Mouse (Mus musculus): Measurements from ENCODE around the gene Snx21.
"Not testable (repeated sequence)": the region's sequence is repeated elsewhere in the genome, so short reads cannot be mapped to it uniquely, and the experiment has no call there.

The Snx21 gene

DNA sequence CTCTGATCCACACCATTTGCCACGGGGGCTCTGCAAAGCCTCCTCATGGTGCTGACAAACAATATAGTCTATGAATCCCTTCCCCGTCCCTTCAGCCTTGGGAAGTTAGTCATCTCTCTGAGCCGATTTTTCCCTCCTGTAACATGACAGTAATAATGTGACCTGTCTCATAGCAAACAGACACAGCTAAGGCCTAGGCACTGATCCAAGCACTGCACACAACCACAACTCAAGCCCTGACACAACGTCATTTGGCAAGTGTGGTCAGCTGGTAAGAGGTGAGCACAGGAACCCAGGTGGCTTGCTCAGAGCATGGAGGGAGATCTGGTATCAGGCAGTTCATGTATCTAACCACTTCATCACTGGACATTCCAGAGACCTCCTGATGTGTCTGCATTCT is 10.2 kb downstream of the Snx21 start:
- DNase-seq: no peak

DNA sequence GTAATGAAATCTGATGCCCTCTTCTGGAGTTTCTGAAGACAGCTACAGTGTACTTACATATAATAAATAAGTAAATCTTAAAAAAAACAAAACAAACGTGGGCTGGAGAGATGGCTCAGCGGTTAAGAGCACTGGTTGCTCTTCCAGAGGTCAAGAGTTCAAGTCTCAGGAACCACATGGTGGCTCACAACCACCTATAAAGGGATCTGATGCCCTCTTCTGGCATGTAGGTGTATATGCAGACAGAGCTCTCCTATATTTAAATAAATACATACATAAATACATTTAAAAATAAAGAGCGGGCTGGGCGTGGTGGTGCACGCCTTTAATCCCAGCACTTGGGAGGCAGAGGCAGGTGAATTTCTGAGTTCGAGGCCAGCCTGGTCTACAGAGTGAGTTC is 12.9 kb downstream of the Snx21 start:
- not testable (repeated sequence) for DNase-seq

DNA sequence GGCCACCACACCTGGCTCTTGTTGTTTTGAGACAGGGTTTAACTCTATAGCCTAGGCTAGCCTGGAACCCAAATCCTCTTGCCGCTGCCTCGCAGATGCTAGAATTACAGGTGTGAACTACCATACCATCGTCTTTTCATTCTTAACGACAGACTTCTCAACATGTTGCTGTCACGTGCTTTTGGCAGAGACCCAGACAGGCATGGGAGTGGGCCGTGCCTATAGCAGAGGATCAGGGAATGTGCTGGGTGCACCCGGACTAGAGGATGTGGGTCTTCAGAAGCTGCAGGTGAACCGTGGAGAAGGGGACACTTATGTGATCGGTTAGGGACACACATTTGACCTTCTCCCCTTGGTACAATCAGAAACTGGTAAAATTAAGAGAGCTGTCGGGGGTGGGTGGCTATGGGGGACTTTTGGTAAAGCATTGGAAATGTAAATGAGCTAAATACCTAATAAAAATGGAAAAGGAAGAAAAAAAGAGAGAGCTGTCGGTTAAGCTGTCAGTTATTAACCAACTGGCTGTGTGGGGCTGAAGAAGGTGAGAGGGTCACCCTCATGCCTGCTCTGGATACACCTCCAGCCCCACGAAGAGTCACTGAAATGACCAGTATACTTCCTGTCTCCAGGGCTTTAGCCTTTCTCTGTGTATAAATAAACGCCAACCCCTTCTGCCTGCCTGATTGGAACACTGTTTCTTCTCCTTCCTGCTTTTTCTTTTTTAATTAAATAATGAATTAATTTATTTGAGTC is 14.8 kb downstream of the Snx21 start:
- DNase-seq: no peak

DNA sequence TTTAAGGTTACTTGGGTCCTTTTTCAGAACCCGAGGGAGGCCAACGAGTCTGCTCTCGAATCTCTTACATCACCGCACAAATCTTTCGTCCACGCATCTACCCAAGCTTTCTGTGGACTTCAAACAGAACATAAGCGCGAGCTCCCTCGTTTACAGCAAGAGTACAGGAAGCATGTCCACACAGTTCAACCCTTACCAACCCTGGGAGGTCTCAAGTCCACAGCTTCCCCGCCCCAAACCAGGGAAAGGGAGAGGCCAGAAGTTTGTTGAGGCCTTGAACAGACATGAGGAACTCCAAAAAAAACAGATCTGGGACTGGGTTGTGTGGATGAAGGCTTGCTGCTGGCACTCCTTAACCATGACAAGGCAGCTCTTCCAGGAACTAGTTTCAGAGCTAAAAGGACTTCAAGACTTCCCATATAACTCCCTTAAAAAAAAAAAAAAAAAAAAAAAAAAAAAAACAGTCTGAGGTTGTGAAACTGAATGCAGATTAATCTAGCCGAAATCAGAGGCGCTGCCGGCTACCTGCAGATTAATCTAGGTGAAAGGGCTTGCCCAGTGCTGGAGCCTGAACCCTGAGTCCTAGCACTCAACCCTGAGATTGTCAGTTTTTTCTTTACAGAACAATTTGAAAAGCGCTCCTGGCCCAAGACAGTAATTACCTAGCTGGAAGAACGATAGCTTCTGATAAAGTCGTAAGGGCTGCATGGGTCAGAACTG is 17.7 kb downstream of the Snx21 start:
- no peak for DNase-seq

DNA sequence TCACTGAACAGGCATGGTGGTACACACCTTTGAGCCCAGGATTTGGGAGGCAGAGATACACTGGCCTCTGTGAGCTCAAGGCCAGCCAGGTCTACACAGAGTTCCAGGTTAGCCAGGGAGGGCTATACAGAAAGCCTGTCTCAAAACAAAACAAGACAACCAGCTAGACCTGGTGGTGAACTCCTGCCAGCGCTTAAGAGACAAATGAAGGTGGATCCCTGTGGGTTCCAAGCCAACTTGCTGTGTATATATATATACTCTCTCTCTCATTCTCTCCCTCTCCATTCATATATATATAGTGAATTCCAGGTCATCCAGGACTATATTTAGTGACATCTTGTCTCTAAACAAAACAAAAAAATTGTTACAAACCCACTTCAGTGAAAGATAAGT is 18.3 kb downstream of the Snx21 start:
- DNase-seq: no peak

DNA sequence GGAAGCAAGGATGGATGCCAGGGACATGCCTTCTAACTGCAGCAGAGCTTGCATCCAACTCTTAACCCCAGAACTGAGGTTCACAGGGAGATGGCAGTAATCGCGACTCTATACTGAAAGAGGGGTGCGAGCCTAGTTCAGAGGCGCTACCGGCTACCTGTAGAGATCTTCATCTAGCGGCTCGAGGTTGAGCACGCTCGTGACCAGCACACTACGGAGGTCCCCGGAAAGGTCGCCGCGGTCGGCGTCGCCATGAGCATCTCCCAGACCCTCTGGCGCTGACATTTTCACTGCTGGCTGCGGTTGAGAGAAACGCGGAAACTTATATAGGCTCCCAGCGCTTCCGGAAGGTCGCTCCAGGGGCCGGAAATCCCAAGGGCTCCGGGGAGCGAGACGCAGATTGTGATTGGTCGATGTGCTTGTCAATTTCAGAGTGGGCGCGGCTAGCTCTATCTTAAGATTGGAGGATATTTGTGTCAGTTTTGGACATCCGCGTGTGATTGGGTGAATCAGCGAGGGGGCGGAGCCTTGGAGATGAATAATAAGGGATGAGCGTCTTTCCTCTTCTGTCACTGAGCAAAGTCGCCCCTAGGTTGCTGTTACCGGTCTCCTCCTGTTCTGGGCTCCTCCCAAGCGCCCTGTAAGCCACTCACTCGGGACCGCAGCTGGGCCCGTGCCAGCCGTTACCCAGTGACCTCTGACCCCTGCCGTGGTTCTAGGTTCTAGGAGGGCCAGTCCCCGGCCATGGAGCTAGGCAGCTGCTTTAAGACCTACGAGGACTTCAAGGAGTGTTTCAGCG is 19.1 kb downstream of the Snx21 start, which contains the start of the genes Acot8 and Zswim3:
Gene Acot8 (minus strand): TSS at position 350 of the 799 bp plus-strand sequence.
Gene Zswim3 (plus strand): TSS at position 566 of the 799 bp plus-strand sequence.
- peak; percentile 99 for DNase-seq

DNA sequence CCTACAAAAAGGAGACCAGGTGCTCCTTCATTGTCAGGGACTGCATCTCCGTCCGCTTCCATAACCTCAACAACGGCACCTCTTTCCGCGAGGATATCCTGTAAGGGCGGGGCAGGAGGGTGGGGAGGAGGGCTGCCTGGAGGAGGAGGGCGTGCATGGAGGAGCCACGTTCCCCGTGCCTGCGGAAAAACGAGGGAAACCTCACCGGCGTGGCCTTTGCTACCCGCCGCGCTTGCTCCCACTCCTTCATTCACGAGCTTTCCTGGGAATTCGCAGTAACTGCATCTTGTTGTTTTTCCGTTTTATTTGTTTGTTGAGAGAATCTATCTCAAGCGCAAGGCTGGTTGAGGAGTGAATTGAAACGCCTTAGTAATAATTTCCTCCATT is 19.7 kb downstream of the Snx21 start:
- DNase-seq: no peak

DNA sequence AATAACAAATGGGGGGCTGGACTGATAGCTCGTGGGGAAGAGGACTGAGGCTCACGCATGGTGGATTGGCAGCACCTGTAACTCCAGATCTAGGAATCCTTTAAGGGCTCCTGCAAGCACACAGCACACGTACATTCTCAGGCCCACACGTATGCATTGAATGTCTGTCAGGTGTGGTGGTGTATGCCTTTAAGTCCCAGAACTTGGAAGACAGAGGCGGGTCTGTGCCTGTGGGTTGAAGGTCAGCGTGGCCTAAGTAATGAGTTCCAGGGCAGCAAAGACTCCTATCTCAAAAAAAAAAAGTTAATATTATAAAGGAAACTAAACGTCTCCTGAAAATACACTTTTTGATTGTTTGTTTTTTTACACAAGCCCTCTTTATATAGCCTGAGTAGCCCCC is 21.0 kb downstream of the Snx21 start:
- no peak for DNase-seq

DNA sequence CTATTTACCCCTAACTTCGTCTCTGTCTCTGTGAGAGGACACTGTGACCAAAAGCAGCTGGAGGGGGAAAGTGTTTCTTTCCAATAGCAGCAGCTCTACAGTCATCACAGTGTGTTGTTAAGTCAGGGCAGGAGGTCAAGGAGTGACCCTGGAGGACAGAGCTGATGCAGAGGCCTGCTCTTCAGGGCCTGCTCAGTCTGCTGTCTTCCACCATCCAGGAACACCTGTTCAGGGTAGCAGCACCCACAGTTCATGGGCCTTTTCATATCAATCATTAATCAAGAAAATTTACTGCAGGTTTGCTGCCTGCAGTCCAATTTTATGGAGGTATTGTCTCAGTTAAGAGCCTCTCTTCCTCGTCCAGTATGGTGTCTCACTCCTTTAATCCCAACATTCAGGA is 27.9 kb downstream of the Snx21 start:
- no peak for DNase-seq

DNA sequence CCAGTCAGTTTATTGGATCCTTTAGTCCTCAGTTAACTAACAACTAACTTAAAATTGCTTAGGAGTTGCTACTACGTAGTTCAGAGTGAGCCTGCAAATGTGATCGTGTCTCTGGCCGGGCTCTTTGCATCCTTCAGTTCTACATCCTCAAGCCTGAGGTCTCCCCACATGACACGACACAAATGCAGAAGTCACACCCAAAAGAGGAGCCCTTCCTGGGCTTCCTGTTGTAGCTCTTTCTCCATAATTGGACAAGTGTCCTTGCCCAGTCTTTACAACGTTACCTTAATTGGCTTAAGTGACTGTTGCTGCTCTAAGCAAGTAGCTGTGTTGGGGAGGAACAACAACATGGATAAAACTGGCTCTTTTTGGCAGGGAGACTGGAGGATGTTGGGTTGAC is 29.7 kb downstream of the Snx21 start:
- no peak for DNase-seq

DNA sequence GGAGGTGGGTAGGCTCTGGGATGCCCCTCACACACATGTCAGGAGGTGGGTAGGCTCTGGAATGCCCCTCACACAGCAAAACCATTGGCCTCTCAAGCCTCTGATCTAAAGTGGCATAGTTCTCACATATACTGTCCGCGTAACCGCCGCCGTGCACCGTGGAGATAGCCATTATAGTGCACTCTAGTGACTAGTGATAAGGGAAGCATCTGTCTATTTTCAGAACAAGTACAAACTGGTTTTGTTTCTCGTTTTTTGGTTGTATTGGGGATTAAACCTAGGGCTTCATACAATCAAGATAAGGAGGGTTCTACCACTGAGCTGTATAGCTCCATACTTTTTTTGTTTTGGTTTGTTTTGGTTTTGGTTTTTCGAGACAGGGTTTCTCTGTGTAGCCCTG is 30.2 kb downstream of the Snx21 start:
- DNase-seq: no peak

DNA sequence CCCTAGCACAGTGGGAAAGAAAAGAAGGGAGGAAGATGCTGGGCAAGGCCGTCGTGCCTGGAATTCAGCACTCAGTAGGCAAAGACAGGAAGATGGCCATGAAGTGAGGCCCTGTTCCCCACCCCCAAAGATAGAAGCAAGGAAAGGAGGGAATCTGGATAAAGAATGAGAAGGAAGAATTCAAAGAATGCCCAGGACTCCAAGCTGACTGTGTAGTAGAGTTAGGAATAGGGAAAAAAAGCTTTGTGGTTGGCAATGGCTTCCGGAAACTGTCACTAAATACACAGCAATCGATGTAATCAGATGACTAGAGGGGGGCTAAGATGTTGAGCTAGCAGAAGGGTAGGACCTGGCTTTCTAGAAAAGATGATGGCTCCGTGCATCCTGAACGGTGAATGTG is 31.6 kb downstream of the Snx21 start:
- DNase-seq: no peak

DNA sequence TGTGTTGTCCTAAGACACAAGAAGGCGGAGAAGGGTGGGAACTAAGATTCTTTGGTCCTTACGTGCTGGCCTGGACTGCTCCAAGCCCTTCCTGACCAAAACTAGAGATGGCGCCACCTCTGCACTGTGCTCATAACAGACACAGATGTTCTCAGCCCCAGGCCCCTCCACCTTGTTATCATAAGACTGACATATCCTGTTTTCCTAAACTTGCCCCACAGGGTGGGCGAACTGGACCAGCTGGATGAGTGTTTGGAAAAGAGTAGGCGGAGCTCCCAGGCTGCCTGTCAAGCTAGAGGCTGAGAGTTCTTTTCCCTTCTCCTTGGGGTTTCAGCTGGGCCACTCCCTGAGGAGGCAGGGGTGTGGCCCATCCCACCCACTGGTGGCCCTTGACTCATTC is 32.1 kb downstream of the Snx21 start:
- DNase-seq: no peak

DNA sequence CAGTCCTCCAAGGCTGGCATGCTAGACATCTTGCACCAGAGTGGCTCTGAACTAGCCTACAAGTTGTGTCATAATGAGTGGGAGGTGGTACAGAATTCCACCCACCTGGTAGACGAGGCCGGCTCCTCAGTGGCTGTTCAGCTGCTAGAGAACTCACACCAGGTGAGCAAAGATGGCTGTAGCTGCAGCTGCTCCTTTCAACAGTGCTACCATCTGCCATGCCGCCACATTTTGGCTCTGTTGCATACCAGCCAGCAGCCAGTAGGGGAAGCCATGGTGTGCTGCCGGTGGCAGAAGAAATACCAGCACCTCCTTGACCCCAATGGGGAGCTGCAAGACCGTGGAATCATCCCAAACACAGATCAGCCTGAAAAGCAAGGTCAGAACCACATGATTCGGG is 35.4 kb downstream of the Snx21 start:
- no peak for DNase-seq

DNA sequence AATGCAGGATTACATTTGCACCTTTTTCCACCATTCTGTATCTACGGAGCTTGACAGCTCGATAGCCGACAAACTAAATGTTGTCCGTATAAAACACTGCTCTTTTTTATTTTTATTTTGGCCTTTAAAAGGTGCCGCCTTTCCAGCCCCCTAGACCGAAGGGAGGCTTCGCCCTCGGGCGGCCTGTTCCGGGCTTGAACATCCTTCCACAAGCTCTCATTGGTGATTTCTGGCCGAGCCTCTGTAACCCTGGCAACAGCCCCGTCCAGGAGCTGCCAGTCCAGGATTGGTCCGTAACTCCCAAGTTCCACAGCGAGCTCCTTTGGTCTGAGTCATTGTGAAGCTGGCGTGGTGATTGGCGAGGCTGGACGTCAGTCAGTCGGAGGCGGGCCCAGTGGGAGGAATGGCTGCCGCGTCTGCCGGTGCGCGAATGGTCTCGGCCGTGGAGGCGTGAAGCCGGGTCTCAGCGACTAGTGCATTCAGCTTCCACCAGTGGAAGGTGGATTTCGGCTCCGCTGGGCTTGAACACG is 37.1 kb downstream of the Snx21 start, which contains the start of gene Zswim1:
Gene Zswim1 (plus strand): TSS at position 51 of the 530 bp plus-strand sequence.
- peak; percentile 100 for DNase-seq

DNA sequence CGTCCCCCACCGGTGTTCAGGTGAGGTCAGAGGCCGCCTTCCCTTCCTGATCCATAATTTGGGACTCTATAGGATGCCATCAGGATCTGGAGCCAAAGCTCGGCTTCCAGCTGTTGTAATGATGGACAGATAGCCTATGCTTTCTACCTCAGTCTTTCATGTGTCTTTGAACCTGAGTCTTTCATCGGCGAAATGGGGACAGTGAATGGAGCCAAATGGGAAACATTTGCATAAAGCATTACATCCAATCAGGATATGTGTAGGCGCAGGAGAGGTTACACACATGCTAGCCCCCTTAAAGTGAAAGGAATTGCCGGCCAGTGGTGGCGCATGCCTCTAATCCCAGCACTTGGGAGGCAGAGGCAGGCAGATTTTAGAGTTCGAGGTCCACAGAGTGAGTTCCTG is 37.6 kb downstream of the Snx21 start:
- DNase-seq: no peak

DNA sequence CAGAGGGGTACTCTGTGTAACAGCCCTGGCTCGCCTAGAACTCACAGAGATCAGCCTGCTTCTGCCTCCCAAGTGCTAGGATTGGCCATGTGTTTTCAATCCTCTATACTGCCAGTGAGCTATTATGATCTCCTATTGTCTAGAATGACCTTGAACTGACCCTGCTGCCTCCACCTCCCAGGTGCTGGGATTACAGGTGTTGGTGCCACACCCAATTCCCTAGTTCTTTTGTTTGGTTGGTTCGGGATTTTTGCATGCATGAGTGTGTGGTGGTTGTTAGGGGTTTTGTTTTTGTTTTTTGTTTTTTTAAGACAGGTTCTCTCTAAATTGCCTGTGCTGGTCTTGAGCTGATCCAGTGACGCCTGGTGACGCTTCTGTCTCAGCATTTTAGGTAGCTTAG is 38.3 kb downstream of the Snx21 start:
- no peak for DNase-seq

DNA sequence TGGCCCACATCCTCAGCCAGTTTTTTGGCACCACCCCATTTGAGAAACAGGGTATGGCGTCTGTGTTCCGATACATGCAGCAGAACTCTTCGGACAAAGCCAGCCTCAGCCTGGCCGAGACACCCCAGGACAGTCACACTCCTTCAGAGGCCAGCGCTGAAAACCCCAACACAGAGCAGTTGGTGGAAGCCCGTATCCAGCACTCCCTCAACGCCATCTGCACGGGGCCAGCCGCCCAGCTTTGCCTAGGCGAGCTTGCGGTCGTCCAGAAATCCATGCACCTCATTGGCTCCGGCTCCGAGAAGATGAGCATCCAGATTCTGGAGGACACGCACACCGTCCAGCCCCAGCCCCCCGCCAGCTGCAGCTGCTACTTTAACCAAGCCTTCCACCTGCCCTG is 39.9 kb downstream of the Snx21 start:
- DNase-seq: no peak

DNA sequence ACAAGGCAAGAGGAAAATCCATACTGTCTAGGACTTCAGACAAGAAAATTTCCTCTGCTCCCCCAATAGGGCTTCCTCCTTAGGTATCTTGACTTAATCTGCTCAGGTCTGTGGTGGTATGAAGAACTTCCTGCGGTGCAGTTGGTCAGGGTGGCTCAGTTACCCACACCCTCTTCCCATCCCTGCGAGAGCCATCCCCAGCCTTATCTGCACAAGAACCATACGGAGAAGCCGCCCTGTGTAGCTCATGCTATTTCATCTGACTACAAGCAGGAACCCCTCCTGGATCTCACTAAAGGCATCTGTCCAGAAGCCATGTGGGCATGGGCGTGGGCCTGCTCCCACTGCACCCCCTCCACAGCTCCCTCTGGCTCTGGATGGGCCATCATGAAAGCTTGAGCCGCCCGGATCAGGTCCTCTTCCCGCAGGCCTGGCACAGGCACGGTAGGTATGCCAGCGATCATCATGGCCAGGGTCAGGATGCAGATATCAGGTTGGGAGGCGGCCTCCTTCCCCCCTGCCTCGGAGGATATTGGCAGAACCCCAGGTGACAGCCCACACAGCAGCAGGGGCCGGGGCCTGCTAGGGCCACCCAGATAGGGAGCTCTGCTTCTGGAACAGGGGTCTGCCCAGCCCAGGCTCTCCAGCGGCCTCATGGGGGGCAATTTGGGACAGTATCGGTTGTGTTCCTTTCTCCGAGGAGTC is 41.7 kb downstream of the Snx21 start:
- DNase-seq: no peak

DNA sequence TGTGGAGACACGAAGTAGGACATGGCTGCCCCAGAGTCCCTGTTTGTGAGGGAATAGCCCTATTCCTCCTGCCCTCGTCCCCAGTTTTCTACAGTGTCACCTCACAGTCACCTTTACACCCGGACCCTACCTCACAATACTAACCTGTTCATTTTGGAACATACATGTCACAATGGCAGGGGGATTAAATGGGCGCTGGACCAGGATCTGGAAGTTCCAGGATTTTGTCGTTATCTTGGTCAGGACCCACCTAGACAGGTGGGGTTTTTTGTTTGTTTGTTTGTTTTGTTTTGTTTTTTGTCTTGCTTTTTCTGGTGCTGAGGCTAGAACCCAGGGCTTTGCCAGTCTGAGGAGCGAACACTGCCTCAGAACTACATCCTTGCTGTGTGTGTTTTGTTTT is 42.8 kb downstream of the Snx21 start, which contains the start of gene Spata25:
Gene Spata25 (minus strand): TSS at position 101 of the 400 bp plus-strand sequence.
- no peak for DNase-seq

DNA sequence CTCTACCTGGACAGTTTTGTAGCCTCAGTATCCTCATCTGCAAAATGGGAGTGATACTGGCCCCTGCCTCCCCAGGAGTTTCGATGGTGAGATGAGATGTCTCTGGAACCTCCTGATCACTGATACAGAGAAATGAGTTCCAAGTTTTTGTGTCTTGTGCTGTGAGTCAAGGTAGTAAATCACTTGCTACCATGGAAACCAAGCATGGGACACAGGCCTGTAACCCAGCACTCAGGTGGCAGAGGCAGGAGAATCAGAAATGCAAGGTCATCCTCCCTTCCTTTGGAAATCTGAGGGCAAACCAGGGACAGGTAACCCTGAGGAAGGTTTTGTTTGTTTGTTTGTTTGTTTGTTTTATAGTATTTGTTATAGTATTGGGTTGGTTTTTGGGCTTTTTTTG is 43.5 kb downstream of the Snx21 start:
- DNase-seq: no peak

DNA sequence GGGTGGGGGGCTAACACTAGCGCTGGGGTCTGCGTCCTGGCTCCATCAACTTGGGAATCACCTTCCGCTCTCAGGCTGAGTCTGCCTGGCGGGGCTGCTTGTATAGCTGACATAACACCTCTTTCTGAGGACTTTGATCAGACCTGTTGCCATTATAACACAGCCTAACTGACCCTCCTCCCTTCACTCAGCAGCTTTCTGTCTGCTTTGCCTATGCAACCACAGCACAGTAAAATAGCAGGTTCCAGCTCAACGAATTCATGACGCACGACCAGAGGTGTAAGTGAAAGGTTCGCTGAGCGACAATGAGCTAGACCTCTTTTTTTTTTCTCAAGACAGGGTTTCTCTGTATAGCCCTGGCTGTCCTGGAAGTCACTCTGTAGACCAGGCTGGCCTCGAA is 45.4 kb downstream of the Snx21 start:
- no peak for DNase-seq
